Mouse (Mus musculus): ENCODE data around the gene Epb41l2.

DNA sequence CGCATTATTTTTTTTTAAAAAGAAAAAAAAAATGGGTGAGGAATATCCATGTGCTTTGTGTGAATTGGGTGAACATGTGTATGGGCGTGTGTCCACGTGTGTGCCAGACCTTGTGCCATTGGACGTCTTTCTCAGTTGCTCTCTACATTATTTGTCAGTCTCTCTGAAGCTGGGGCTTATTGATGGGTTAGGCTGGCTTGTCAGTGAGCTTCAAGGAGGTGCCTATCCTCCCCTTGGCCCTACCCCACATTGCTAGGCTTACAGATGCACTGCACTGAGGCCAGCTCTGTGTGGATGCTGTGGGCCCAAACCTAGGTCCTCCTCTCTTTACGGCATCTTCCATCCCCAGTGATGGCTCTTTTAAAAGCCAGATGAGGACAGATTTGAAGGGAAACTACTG lies 69.1 kb downstream of the Epb41l2 start:
- TF ChIP-seq CTCF (IDR thresholded peaks at IDR 0.05; ENCODE audit: insufficient read depth, low read depth, low read length) (no peak), POLR2A (IDR thresholded peaks at IDR 0.05; ENCODE audit: insufficient read depth, low read depth, low read length) (no peak)

Data from olfactory bulb, adult 2 months (tissue).